Mouse (Mus musculus) forebrain, embryonic 16.5 days (tissue): ENCODE measurements around the gene Ptprf. TPM values are rescaled to one million over a fixed set of nuclear protein-coding genes. Genes with fewer than 3 reads are reported as not detected.

ENCODE experiments used
- ATAC-seq: fragments of 200-750 bp; cut with Nextera tagmentation; 2 replicates; pipeline ENCODE4 v1.8.0; 2017; ENCODE audit warnings: mild to moderate bottlenecking, moderate library complexity
- H3K27ac ChIP-seq: fragments of 300-500 bp; sonication (generic); 2 replicates; pipeline ENCODE4 v1.5.1; 2014; ENCODE audit warnings: low read length, control low read depth
- H3K27me3 ChIP-seq: fragments of 300-500 bp; sonication (generic); replicated peaks from 2 replicates; pipeline ENCODE4 v1.6.1; 2014; ENCODE audit warnings: low read length; ENCODE audit not compliant: control insufficient read depth, insufficient read depth
- H3K36me3 ChIP-seq: fragments of 300-500 bp; sonication (generic); 2 replicates; pipeline ENCODE4 v1.6.1; 2014; ENCODE audit not compliant: control insufficient read depth, insufficient read depth
- H3K4me1 ChIP-seq: fragments of 300-500 bp; sonication (generic); replicated peaks from 2 replicates; pipeline ENCODE4 v1.6.1; 2014; ENCODE audit warnings: low read length; ENCODE audit not compliant: control insufficient read depth, insufficient read depth
- H3K4me2 ChIP-seq: fragments of 300-500 bp; sonication (generic); 2 replicates; pipeline ENCODE4 v1.6.1; 2014; ENCODE audit warnings: mild to moderate bottlenecking, low read length, control low read depth
- H3K4me3 ChIP-seq: fragments of 300-500 bp; sonication (generic); replicated peaks from 2 replicates; pipeline ENCODE4 v1.5.1; 2014; ENCODE audit warnings: mild to moderate bottlenecking, low read length, control low read depth
- H3K9ac ChIP-seq: fragments of 300-500 bp; sonication (generic); replicated peaks from 2 replicates; pipeline ENCODE4 v1.6.1; 2014; ENCODE audit warnings: low read depth, low read length, control low read depth
- H3K9me3 ChIP-seq: fragments of 300-500 bp; sonication (generic); 2 replicates; pipeline ENCODE4 v1.6.1; 2016; ENCODE audit warnings: low read length; ENCODE audit not compliant: control insufficient read depth
- WGBS: fragments of 180-500 bp; shearing (Covaris S2); extraction: QIAGEN DNeasy Blood & Tissue Kit; methylation state at CpG from one replicate; pipeline ENCODE4 v1.1.7; 2014; 5-methylcytosine and 5-hydroxymethylcytosine counted together
- polyA plus RNA-seq: library from polyadenylated mRNA; unstranded; fragments of >200 nt; fragmentation: Nextera tagmentation; extraction: Ambion mirVana; gene quantifications from 2 replicates; pipeline ENCODE4 v1.2.1, GENCODE M21; 2015

Ptprf gene
- polyA plus RNA-seq, 1 experiment from 2014 or later, result 81.6 TPM

- Histone ChIP-seq H3K4me3 (peak overlapping the region; percentile 73), H3K4me1 (peaks cover 19% of the 10 kb centered on the region), H3K36me3 (no peaks in the 10 kb centered on the region), H3K27ac (peak overlapping the region; percentile 80), H3K9ac (peak overlapping the region; percentile 90), H3K27me3 (no peaks in the 10 kb centered on the region), H3K9me3 (no peaks in the 10 kb centered on the region), H3K4me2 (peak overlapping the region; percentile 80)
- peak; percentile 34 for ATAC-seq
- under 1% methylated on average over 65 of the region's 84 CpGs for WGBS
These were observed 682 bp downstream of the Ptprf start for GRCm38 (mm10) chr4:118290416-118291030.

GRCm38 (mm10) chr4:118289960-118290415 is 1.2 kb downstream of the Ptprf start:
- no peaks in the 10 kb centered on the region for H3K9me3 ChIP-seq
- 0% methylated on average over 12 of the region's 12 CpGs for WGBS
- H3K9ac ChIP-seq, result peak overlapping the region; percentile 90
- peak; percentile 21 for ATAC-seq
- no peaks in the 10 kb centered on the region for H3K27me3 ChIP-seq
- H3K4me1 ChIP-seq, result peaks cover 19% of the 10 kb centered on the region
- H3K36me3 ChIP-seq, result no peaks in the 10 kb centered on the region
- peak overlapping the region; percentile 80 for H3K4me2 ChIP-seq
- H3K27ac ChIP-seq, result peak overlapping the region; percentile 53
- H3K4me3 ChIP-seq, result peak overlapping the region; percentile 73

GRCm38 (mm10) chr4:118289266-118289665 is 1.9 kb downstream of the Ptprf start:
- H3K4me3 ChIP-seq, result peak overlapping the region; percentile 73
- WGBS, result 48% methylated on average over 5 of the region's 5 CpGs
- H3K27me3 ChIP-seq, result no peaks in the 10 kb centered on the region
- peaks cover 19% of the 10 kb centered on the region for H3K4me1 ChIP-seq
- H3K4me2 ChIP-seq, result peak overlapping the region; percentile 80
- no peaks in the 10 kb centered on the region for H3K36me3 ChIP-seq
- no peak overlapping the region for H3K27ac ChIP-seq
- no peaks in the 10 kb centered on the region for H3K9me3 ChIP-seq
- H3K9ac ChIP-seq, result peak overlapping the region; percentile 90
- ATAC-seq, result no peak

- Histone ChIP-seq H3K4me1 (peaks cover 19% of the 10 kb centered on the region), H3K27ac (no peak overlapping the region), H3K36me3 (no peaks in the 10 kb centered on the region), H3K4me3 (no peak overlapping the region), H3K4me2 (no peak overlapping the region), H3K9me3 (no peaks in the 10 kb centered on the region), H3K9ac (no peak overlapping the region), H3K27me3 (no peaks in the 10 kb centered on the region)
- ATAC-seq, result no peak
- WGBS, result 72% methylated on average over 6 of the region's 6 CpGs
These were observed 2.7 kb downstream of the Ptprf start for GRCm38 (mm10) chr4:118288531-118288930.

- ATAC-seq, result no peak
- H3K4me2 ChIP-seq, result no peak overlapping the region
- H3K27ac ChIP-seq, result no peak overlapping the region
- no peak overlapping the region for H3K4me3 ChIP-seq
- no peak overlapping the region for H3K9ac ChIP-seq
- WGBS, result 85% methylated on average over 5 of the region's 5 CpGs
- H3K36me3 ChIP-seq, result 0 out of 2 replicates have a peak, but pooled peaks cover 3% of the 10 kb centered on the region
- H3K4me1 ChIP-seq, result peaks cover 17% of the 10 kb centered on the region
- H3K27me3 ChIP-seq, result no peaks in the 10 kb centered on the region
- no peaks in the 10 kb centered on the region for H3K9me3 ChIP-seq
These were observed 5.0 kb downstream of the Ptprf start for GRCm38 (mm10) chr4:118286202-118286601.

- H3K27me3 ChIP-seq, result no peaks in the 10 kb centered on the region
- no peaks in the 10 kb centered on the region for H3K9me3 ChIP-seq
- peaks cover 13% of the 10 kb centered on the region for H3K4me1 ChIP-seq
- H3K36me3 ChIP-seq, result 0 out of 2 replicates have a peak, but pooled peaks cover 3% of the 10 kb centered on the region
- no peak overlapping the region for H3K4me2 ChIP-seq
- no peak overlapping the region for H3K4me3 ChIP-seq
- 3% methylated on average over 1 of the region's 1 CpGs for WGBS
- ATAC-seq, result no peak
- no peak overlapping the region for H3K9ac ChIP-seq
- no peak overlapping the region for H3K27ac ChIP-seq
These were observed 9.0 kb downstream of the Ptprf start for GRCm38 (mm10) chr4:118282182-118282562.

GRCm38 (mm10) chr4:118281444-118282181 is 9.6 kb downstream of the Ptprf start:
- ATAC-seq, result no peak
- no peak overlapping the region for H3K4me2 ChIP-seq
- 0 out of 2 replicates have a peak, but pooled peaks cover 3% of the 10 kb centered on the region for H3K36me3 ChIP-seq
- H3K4me3 ChIP-seq, result no peak overlapping the region
- H3K9me3 ChIP-seq, result no peaks in the 10 kb centered on the region
- peaks cover 19% of the 10 kb centered on the region for H3K4me1 ChIP-seq
- H3K27me3 ChIP-seq, result no peaks in the 10 kb centered on the region
- WGBS, result 63% methylated on average over 13 of the region's 13 CpGs
- H3K27ac ChIP-seq, result no peak overlapping the region
- H3K9ac ChIP-seq, result no peak overlapping the region

GRCm38 (mm10) chr4:118280506-118280905 is 10.7 kb downstream of the Ptprf start:
- 84% methylated on average over 7 of the region's 7 CpGs for WGBS
- no peak overlapping the region for H3K9ac ChIP-seq
- H3K36me3 ChIP-seq, result 0 out of 2 replicates have a peak, but pooled peaks cover 3% of the 10 kb centered on the region
- H3K4me3 ChIP-seq, result no peak overlapping the region
- no peaks in the 10 kb centered on the region for H3K9me3 ChIP-seq
- ATAC-seq, result no peak
- peaks cover 30% of the 10 kb centered on the region for H3K4me1 ChIP-seq
- no peak overlapping the region for H3K4me2 ChIP-seq
- H3K27ac ChIP-seq, result no peak overlapping the region
- no peaks in the 10 kb centered on the region for H3K27me3 ChIP-seq

GRCm38 (mm10) chr4:118276520-118277232 is 14.5 kb downstream of the Ptprf start:
- no peak overlapping the region for H3K4me3 ChIP-seq
- peak; percentile 93 for ATAC-seq
- no peak overlapping the region for H3K9ac ChIP-seq
- peak overlapping the region; percentile 69 for H3K27ac ChIP-seq
- WGBS, result 15% methylated on average over 9 of the region's 9 CpGs
- no peaks in the 10 kb centered on the region for H3K36me3 ChIP-seq
- H3K4me1 ChIP-seq, result peaks cover 63% of the 10 kb centered on the region
- H3K27me3 ChIP-seq, result no peaks in the 10 kb centered on the region
- H3K4me2 ChIP-seq, result no peak overlapping the region
- H3K9me3 ChIP-seq, result no peaks in the 10 kb centered on the region
